32 mouse cellular contexts compared by ENCODE assay signal in the genomic region with DNA sequence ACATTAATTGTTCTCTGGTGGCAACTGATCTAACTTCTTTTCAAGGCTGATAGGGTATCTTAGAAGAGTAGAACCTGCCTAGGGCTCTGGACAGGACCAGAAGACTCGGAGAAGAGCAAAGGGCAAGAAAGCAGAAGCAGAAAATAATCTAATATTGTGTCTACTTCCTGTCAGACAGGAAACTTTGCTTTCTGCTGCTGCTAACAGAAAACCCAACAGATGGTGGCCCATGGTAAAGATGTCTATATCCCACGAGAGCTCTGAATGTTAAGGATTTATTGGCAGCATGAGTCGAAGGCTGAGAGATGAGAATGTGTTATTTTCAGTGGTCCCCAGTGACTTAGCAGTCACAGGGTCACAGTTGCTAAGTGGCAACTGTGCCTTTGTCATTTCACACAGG. TPM values are rescaled to one million over a fixed set of nuclear protein-coding genes. Genes with fewer than 3 reads are reported as not detected.
DNase-seq lines count a peak whose midpoint lies in the region; ATAC-seq and TF ChIP-seq lines count a peak whose summit lies in the region.
"Had no signal": no experiment of that assay in that cellular context is flagged by ENCODE, and none has a peak within 500 bp of the region (broad histone marks: within the 10 kb centered on the region; RNA-seq: fewer than 3 reads in every experiment).

No protein-coding gene starts in this region.

- TF ChIP-seq CTCF in MEL (IDR thresholded peaks at IDR 0.05 in 2 of 3, conservative IDR thresholded peaks at IDR 0.05 in 1 of 3; ENCODE audit: control insufficient read depth in 1 of 3, insufficient read depth in 1 of 3, low read depth in 2 of 3, low read length in 3 of 3, poor library complexity in 1 of 3, severe bottlenecking in 1 of 3), result no peak

- no peaks in the 10 kb centered on the region for H3K9me3 ChIP-seq in MEL (replicated peaks; ENCODE audit: insufficient read depth, low read length)
- H3K9me3 ChIP-seq: embryonic facial prominence, embryonic 12.5 days; forebrain, embryonic 10.5 days; forebrain, embryonic 15.5 days; heart, embryonic 13.5 days; hindbrain, embryonic 10.5 days; midbrain, embryonic 12.5 days had no signal

- no peak for TF ChIP-seq RAD21 in MEL (IDR thresholded peaks at IDR 0.05; ENCODE audit: low read depth, low read length)

- peaks cover 2 to 8% of the 10 kb centered on the region in 2 experiments; a peak in 2 of 4 replicates for H3K4me1 ChIP-seq in MEL (ENCODE audit: control insufficient read depth in 1 of 2, insufficient read depth in 2 of 2, low read length in 2 of 2)
- H3K4me1 ChIP-seq: embryonic facial prominence, embryonic 12.5 days; forebrain, embryonic 10.5 days; forebrain, embryonic 15.5 days; heart, embryonic 13.5 days; midbrain, embryonic 12.5 days had no signal

- H3K79me2 ChIP-seq in MEL (ENCODE audit: control insufficient read depth, insufficient read depth, low read length, poor library complexity), result no peaks in the 10 kb centered on the region

- peak; percentile 78 to 89 for ATAC-seq in hematopoietic stem cell, adult 5-6 weeks (replicated peaks in 1 of 2; ENCODE audit: insufficient read depth in 1 of 2, low FRiP score in 2 of 2, low TSS enrichment in 1 of 2, low read depth in 1 of 2, poor library complexity in 2 of 2, severe bottlenecking in 2 of 2)
- ATAC-seq: activated CD4-positive, CD25-positive, alpha-beta regulatory T cell, adult 4 months; forebrain, embryonic 15.5 days; intestine, embryonic 16.5 days had no signal

- peaks cover 0 to 4% of the 10 kb centered on the region in 2 experiments; a peak in 1 of 4 replicates for H3K36me3 ChIP-seq in MEL (ENCODE audit: control insufficient read depth in 1 of 2, insufficient read depth in 2 of 2, low read length in 2 of 2)
- H3K36me3 ChIP-seq: embryonic facial prominence, embryonic 12.5 days; forebrain, embryonic 10.5 days; forebrain, embryonic 15.5 days; heart, embryonic 13.5 days; hindbrain, embryonic 10.5 days; midbrain, embryonic 12.5 days had no signal

- H3K27ac ChIP-seq in MEL (ENCODE audit: control insufficient read depth, low read depth, low read length), result no peak overlapping the region
- H3K27ac ChIP-seq: embryonic facial prominence, embryonic 12.5 days; forebrain, embryonic 10.5 days; forebrain, embryonic 15.5 days; gastrocnemius, adult 2 months; heart, adult 2 months; heart, embryonic 13.5 days; hindbrain, embryonic 10.5 days; kidney, postnatal 0 days; liver, embryonic 14.5 days; macrophage; midbrain, embryonic 12.5 days; stomach, postnatal 0 days had no signal

- TF ChIP-seq POLR2A in MEL (IDR thresholded peaks at IDR 0.05; ENCODE audit: control insufficient read depth in 1 of 2, insufficient read depth in 1 of 2, low read depth in 1 of 2, low read length in 2 of 2, poor library complexity in 1 of 2), result no peak

- no peak overlapping the region for H3K9ac ChIP-seq in MEL (ENCODE audit: control insufficient read depth, low read depth, low read length, poor library complexity, severe bottlenecking)
- H3K9ac ChIP-seq: embryonic facial prominence, embryonic 12.5 days; forebrain, embryonic 15.5 days; heart, embryonic 13.5 days; liver, embryonic 14.5 days; midbrain, embryonic 12.5 days had no signal

- peak; percentile 10 to 38; a peak in 2 of 4 replicates for TF ChIP-seq EP300 in MEL (IDR thresholded peaks at IDR 0.05; ENCODE audit: low read depth in 1 of 2, low read length in 2 of 2)

- peak; percentile 4 to 11 for DNase-seq in spleen, postnatal 36 days (ENCODE audit: low spot score in 2 of 2)
- DNase-seq in spleen, adult 12 weeks (ENCODE audit: low spot score), result no peak
- peak; percentile 66 for DNase-seq in MEL (ENCODE audit: low read depth, low spot score)
- no peak for DNase-seq in gastrocnemius, adult 18-20 months (ENCODE audit: low spot score)
- DNase-seq in cerebellum, postnatal 4 days (ENCODE audit: low spot score in 2 of 2), result no peak
- no peak for DNase-seq in heart, adult 9 months (ENCODE audit: low spot score in 2 of 2)
- DNase-seq: adrenal gland, postnatal 10 days; cerebellum, adult 11-12 months; cerebellum, adult 9-11 months; gastrocnemius, adult 2 months; gastrocnemius, postnatal 36 days; heart, adult 2 months; heart, postnatal 10 days; kidney, adult 8-10 months; liver; lung, adult 2 months; lung, postnatal 10 days; thymus, adult 18-20 months; thymus, postnatal 25 days had no signal

- no peaks in the 10 kb centered on the region for H3K27me3 ChIP-seq in MEL (ENCODE audit: control insufficient read depth in 1 of 2, insufficient read depth in 2 of 2, low read length in 2 of 2)
- H3K27me3 ChIP-seq: embryonic facial prominence, embryonic 12.5 days; forebrain, embryonic 15.5 days; heart, embryonic 13.5 days; midbrain, embryonic 12.5 days had no signal

- no peak overlapping the region for H3K4me3 ChIP-seq in MEL (ENCODE audit: control insufficient read depth in 1 of 2, insufficient read depth in 1 of 2, low read depth in 2 of 2, low read length in 2 of 2)
- H3K4me3 ChIP-seq: embryonic facial prominence, embryonic 12.5 days; forebrain, embryonic 10.5 days; forebrain, embryonic 15.5 days; gastrocnemius, adult 2 months; heart, adult 2 months; heart, embryonic 13.5 days; hindbrain, embryonic 10.5 days; midbrain, embryonic 12.5 days had no signal

TF ChIP-seq in MEL, 35 proteins besides CTCF, POLR2A, EP300 and RAD21:
- TF ChIP-seq GATA1 (IDR thresholded peaks at IDR 0.05; ENCODE audit: low read depth, low read length), result 0 out of 2 replicates have a peak, but pooled peaks have one; percentile 14
- TF ChIP-seq HCFC1 (IDR thresholded peaks at IDR 0.05; ENCODE audit: low read depth, low read length), result no peak
- no peak for TF ChIP-seq MXI1 (IDR thresholded peaks at IDR 0.05; ENCODE audit: low read depth, low read length)
- no peak for TF ChIP-seq MAFK (IDR thresholded peaks at IDR 0.05; ENCODE audit: borderline replicate concordance, low read depth, low read length)
TF ChIP-seq in MEL: peak in this region for 1.

RNA-seq across cellular contexts. Expression of a gene that starts 22.3 kb away (rescaled TPM):
- total RNA-seq in MEL (2012; rRNA removed), result 0.72 and 0.77 TPM in 2 replicates
- under 1 TPM in 1 of 2 experiments, not detected in 1; 0.11 TPM for polyA plus RNA-seq in MEL (2012; ENCODE audit: insufficient read depth in 1 of 2, insufficient read length in 2 of 2, low read depth in 1 of 2, low replicate concordance in 2 of 2, missing spikeins in 1 of 2)
- total RNA-seq in hematopoietic stem cell, adult 5-6 weeks (2017), result 0.25 and 0.45 TPM in 2 replicates
- total RNA-seq in gastrocnemius, adult 18-20 months (2021), result under 1 TPM in 1 of 2 experiments, not detected in 1; 0.02 TPM
- total RNA-seq: gastrocnemius, adult 2 months; gastrocnemius, postnatal 36 days; heart, adult 2 months; heart, postnatal 10 days had no signal
- polyA plus RNA-seq: heart, embryonic 13.5 days had no signal

Comparison
In these comparisons a context has a peak if more than half of its experiments do, and no peak if none do; other contexts are left out.
1. DNase-seq: peak in spleen, postnatal 36 days (2 of 2) and MEL (single experiment); none in spleen, adult 12 weeks (single experiment), gastrocnemius, adult 18-20 months (single experiment), cerebellum, postnatal 4 days (0 of 2) and heart, adult 9 months (0 of 2).